Mouse (Mus musculus) A20 (cell line): ENCODE results near the gene Itprid1.

Experiments
- DNase-seq: peaks from one replicate; pipeline ENCODE4 v3.0.0-alpha.2; 2011; ENCODE audit warnings: low read depth, low spot score

Gene Itprid1

DNA sequence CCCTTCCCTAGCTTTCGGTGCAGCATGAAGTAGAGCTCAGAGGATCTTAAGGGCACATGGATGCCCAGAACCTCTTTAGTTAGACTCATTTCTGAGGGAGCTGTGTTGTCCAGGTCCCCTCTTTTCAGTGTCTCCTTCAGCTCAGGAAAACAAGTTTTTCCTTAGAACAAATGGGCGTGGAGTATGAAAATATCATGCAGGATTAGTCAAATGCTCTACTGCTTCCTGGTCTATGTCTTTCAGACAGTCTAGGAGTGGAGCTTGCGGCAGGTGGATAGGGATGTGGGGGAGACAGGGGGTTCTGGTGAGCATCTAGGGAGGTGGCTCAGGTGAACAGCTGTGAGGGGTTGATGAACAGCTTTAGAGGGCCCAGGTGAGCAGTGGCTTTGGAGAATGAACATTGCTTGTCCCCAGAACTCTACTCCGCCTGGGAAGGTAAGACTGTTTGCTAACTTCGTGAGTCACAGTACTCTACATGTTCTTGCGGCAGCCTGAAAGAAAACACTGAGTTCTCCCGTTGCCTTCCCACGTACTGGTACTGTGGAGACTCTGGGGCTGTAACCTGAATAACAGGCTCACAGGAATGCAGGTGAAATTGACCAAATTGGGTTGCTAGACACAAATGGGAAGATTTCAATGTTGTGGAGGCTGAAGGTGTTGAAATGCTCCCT, at the start of gene Itprid1:
Itprid1 (plus strand) TSS at position 246 of the 671 bp plus-strand sequence.
- DNase-seq: no peak

DNA sequence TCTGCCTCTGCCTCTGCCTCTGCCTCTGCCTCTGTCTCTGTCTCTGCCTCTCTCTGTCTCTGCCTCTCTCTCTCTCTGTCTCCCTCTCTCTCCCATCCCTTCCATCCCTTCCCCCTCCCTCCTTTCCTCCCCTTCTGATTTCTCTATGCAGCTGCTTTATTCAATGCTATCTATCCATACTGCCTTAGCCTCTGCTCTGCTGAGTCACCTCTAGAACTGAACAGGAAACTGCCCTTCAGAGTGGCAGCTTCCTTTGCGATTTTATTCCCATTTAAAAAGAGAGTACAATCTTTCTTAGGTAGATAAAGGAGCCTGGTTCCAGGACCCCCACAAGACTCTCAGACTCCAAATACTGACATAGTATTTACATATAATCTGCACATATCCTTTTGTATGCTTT, 47.1 kb upstream of the Itprid1 start:
- no peak for DNase-seq

DNA sequence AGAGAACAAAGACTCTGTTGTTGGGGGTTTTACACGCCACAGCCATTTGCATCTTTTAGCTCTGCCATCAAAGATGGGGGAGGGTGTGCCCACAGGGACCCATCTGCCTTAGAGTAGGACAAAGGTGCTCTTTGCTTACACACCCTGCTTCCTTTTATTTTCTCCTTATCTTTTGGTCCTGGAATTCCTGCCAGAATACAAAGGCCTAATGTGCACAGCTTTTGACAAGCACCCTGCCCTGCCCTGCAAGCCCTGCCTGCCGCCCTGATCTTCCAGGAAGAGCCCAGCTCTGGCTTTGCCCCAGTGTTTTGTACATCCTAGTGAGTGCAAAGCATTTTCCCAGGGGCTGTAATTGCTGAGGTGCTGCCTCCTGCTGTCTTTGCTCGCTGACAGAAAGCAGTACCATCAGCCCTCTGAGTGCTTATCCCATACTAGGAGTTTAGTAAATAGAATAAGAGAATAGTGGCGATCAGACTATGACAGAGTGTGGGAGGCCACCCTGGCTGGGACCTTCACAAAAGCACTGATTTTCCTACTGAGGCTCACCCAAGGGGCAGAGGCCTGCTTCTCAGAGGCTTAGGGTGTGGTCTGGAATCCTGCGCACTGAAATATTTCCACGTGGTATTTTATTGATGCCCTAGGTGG, 44.7 kb upstream of the Itprid1 start:
- DNase-seq: no peak

DNA sequence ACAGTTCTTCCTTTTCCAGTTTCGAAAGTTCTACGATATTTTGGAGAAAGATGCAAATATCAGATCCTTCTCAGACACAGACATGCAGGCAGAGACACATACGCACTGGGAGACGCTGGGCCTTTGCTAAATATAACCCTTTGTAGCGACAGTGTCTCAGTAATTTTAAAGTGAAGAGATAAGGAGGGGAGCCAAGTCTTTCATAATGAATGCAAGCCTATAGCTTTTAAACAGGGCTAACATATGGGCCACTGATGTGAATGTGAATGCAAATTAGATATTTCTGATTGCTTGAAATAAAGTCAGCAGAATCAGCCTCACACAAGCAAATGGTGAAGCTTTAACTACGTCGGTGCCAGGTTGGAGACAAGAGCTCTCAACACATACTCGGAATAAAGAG, 44.2 kb upstream of the Itprid1 start:
- no peak for DNase-seq

DNA sequence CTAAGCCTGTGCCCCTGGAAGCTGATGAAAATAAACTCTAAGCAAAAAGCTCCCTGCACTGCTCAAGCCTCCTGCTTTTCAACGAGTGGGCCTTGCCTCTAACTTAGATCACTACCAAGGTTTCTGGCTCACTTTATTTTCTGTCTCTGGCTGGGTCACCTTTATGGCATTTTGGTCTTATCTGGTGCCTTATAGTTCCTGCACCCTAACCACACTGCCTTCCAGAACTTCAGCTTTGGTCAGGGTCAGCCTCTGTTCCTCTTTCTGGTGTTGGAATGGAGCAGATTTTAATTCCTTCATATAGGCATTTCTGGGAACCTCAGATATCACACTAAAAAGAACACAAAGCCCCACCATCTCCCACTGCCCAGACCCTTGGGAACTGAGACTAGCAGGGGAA, 34.0 kb upstream of the Itprid1 start:
- no peak for DNase-seq

DNA sequence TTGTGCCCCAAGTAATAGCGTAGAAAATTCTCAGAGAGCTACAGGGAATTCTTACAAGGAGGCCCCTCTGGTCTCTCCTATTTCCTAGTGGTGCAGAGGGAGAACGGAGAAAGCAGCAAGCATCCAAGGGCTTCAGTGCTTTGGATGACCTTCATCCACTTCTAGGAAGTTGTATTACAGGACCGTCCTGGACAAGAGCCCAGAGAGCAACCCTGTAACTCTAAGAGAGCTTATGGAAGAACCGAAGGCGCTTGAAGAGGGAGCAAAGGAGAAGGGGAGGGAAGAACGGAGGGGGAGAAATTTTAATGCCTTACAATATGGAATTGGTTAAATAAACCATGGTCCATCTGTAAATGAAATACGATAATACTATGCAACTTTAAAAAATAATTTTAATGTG, 33.3 kb upstream of the Itprid1 start:
- no peak for DNase-seq

DNA sequence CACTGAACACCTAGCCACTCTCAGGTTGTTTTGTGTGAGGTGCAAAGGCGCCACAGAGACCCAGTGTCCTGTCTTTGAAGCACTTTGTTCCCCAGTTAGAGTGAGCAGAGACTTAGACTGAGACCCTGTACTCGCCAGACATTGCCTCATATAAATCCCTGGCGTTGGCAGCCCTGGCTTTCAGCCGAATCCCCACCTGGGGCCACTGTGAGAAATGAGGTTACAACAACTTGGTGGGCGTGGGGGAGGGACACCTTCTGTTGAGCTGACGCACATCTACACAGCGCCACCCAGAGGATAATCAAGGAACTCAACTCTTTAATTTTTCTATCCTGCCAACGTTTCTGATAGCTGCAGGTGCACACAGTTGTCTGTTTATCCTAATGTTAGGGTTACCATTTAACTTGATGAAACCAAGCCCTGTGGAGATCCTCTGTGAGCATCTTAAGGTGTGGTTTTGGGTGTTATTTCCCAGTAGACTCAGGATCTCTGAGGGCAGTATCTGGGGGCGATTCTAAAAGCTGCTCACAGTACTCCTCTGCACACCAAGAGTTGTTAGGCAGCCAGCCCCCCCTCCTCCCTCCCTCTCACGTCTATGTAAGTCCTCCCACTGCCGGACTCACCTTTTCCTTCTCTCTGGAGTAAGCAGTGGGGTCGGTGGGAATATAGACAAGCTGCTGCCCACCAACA, 32.6 kb upstream of the Itprid1 start:
- peak; percentile 9 for DNase-seq

DNA sequence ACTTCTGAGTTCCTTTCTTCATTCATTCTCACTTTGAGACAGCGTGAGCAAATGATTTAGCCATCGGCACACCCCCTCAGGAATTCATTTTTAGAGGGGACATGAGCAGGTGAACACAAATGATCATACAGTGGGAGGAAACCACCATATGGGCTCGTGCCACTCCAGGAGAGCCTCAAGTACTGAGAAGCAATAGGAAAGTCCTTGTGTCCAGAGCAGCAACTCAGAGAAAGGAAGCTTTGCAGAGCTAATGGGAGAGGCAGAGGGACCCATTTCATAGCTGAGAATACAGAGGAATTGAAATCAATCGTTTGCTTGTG, 32.1 kb upstream of the Itprid1 start:
- DNase-seq: no peak

DNA sequence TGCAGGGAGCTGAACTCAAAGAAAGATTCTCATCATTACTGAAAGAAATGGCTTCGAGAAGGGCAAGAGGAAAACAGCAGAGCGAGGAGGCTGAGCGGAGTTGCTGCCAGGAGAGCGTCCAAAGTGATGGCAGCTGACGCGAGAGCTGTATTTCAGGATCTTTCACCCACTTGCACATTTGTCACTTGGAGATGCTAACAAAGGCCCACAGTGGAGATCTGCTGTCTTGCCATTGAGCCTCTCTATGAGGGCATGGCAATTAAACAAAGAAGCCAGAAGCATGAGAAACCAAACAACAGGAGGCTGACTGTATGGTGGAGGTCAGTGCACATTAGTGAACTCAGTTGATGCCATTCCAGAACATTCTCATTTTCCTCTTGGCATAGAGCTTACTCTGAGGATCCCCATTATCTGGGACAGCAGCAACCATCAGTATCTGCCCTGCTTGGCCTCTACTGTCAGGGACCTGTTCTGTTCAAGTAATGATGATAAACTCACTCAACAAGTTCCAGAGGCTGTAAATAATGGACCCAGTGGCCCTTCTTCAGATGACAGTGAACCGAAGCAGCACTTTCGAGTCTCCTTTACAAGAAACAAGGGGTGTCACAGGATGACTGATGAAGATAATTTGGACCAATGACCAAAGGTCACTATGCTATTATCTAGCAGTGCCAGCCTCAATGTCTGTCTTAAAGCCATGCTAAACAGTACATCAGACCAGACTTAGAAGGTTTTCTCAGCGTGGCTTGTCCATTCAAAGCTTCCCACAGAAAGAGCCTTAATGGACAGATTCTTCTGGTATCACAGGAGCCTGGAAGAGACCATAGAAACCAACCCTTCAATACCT, 31.2 kb upstream of the Itprid1 start:
- no peak for DNase-seq

DNA sequence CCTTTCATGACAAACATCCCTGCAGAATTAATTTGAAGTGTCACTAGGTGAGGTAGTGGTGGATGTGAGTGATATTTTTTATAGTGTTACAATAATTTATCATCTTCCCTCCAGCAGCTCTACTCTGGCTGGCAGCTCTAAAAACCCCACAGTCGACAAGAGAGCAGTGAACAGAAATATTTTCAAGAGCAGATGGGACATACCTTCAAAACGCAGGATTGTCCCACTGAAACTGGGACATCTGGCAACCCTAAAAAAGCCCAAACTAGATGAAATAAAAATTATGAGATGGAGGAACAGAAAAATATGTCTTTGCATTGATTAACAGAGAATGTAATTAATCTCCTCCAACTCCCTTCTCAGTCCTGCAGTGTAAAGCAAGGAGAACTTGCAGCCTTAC, 30.2 kb upstream of the Itprid1 start:
- no peak for DNase-seq

DNA sequence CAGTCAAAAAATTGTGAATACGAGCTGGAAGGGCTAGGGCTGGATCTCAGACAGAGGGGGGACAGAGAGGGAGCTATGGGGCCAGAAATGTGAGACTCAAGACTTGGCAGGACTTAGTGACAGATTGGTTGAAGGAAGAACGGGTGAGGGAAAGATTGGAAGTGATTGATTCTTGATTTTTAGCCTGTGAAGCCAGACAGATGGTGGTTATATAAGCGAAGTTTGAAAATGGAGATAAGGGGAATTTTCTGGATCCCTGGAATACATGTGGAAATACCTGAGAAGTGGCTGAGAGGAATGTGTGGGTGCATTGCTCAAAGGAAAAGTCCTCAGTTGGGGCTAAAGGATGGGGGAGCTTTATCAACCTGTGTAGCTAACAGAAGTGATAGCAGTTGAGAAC, 28.0 kb upstream of the Itprid1 start:
- DNase-seq: no peak

DNA sequence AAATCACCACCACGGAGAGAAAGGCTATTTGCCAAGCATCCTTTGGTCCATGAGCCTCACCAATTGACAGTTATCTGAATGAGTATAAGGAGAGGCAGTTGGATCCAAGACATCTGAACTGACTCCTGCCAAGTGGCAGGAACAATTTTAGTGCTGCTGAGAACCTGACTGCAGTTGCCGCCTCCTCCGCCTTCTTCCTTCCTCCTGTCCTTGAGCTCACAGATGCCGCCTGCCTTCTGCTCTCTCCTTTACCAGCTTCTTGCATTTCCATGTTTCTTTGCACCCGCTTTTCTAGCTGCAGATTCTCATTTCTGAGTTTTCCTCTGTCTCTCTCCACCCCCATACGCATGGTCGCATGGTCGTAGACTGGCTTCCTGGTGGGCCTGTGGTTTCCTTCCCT, 25.5 kb upstream of the Itprid1 start:
- DNase-seq: no peak

DNA sequence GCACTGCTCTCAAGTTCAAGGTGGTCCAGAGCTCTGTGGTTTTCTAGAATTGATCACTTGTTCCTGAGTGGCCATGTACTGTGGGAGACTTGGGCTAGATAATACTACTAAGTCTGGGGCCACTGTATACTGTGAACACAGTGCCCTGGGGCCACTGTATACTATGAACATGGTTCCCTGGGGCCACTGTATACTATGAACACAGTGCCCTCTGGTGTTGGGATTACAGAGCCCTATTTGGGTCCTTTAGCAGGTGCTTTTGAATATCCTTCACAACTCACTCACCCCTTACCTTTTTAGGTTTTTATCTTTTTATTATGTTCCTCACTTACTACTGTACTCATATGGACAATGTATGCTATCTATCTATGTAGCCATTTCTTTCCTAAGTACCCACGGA, 24.3 kb upstream of the Itprid1 start:
- peak; percentile 2 for DNase-seq

DNA sequence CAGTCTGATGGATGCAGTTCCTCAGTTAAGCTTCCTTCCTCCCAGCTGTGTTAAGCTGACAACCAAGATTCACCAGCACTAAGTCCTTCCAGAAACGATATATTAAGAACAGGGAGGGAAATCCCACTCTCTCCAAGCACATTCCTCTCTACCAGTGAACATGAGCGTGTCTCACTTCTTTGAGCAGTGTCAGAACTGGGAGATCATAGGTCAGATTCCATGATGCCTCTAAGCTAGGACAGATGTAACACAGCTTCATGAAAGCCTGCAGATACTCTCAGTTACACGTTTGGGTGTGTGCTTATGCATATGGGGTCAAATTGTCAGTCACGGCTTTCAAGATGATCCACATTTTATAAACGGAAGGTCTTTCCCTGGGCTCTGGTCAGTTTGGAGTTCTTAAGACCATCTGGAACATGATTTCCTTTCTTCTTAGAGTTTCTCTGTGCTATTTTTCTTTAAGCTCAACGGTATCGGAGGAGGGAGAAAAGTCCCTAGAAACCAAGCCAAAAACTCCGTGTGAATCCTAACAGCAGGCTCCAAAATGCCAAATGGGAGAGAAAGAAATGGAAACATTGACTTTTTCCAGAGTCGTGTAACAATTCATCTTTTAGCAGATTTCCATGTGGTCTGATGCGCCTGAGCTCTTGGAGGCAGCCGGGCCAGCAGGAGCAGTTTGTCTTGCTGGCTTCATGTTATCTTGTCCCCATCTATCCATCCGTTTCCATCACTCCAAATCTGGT, 22.3 kb upstream of the Itprid1 start:
- DNase-seq: no peak

DNA sequence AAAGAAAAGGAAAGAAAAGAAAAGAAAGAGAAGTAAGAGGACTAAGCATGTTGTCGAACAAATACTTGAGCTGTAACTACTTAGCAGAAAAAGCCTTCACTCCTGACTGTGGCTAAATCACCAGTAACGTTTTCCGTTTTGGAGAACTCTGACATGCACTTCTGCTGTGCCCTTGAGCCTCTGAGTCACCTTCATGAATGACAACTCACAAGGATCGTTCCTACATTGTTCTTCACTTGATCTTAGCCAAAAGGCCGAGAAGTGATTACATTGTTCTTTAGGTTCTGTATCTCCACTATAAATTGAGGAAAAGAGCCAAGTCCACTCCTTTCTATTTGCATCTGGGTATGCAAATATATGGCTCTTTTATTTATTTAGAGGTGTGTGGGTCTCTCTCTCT, 19.8 kb upstream of the Itprid1 start:
- no peak for DNase-seq

DNA sequence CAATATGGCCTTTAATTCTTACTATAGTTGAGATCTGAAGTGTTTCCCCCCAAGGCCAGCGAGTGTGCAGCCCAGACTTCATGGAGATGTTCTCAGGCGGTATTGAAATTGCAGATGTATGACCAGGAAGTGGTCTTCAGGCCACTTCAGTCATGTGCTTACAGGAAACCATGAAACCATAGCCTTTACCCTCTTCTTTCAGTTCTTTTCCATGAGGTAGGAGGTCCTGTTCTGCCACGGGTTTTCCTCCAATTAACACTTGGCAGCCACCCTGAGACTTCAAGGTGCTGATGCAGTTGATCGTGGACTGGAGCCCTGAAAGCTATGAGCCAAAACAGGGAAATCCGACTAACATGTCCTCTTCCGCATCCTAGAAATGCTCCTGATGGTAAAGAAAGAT, 7.0 kb upstream of the Itprid1 start:
- DNase-seq: no peak

DNA sequence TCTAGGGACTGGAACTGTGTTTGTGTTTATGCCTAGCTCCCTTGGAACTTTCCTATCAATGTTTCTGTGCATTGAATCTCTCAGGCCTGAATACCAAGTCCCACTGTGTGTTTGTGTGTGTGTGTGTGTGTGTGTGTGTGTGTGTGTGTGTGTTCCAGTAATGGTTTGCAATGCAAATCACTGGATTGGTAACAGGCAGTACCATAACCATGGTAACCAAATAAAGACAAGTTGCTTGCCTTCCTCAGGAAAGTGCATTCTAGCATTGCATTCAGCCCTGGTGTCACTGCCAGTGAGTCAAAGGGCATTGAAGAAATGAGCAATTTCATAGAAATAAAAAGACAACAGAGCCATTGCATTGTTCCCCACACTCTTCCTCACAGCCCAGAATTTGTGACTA, 15.9 kb downstream of the Itprid1 start:
- no peak for DNase-seq

DNA sequence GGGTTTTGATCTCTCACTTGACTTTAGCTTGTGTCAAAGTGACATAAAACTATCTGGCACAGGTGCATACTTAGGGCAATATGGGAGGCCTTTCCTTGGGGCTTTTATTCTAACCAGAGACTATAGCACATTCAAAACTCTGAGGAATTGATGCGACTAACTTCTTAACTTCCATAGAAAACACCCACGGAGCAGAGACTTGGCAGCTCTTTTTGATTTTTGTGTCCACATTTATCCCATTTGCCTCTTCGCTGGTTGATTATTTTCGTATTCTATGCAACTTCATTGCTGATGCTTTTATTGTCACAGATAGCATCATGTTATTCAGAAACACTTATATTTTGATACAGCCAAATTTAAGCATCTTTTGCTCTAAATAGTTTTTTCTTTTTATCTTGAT, 19.4 kb downstream of the Itprid1 start:
- DNase-seq: no peak

DNA sequence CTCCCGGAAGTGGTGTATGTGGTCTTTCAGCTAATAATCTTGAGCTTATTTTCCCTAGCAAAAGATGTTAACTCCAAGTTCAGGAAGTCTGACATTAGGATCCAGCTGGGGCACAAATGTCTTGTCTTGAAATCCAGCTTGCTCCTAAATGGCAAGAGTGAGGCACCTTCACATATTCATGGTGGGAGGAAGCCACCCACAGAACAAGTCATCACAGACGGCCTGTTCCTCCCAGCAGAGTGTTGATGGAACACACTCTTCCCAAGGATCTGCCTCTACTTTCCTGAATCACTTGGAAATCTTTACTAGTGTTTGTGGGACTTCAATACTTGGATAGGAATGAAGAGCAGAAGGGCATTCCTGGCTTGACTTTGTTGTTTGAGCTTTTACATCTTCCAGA, 28.5 kb downstream of the Itprid1 start:
- DNase-seq: no peak

DNA sequence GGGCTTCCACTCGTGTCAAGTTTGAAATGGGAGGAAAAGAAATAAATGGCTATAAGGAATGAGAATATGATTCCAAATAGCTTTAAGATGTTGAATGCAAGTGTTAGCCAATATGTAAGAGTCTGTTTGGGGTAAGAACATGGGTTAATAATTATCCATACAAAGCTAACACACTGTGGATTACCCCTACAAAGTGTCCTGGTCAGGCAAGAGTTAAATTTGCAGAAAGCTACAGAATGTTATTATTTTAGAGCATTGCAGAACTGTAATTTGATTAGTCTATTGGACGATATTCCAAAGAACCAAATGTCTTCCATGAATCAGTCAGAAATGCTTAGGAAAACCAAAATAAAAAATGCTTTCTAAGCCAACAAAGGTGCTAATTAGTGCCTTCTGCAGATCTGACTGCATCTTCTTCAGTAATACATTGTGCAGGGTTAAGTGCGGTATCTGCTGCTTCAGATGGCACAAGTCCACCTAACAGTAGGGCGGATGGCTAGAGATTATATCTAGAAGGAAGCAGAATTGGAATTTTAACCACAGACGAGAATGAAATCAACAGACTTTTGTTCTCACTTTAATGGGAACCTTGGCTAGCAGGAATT, 42.8 kb downstream of the Itprid1 start:
- no peak for DNase-seq

DNA sequence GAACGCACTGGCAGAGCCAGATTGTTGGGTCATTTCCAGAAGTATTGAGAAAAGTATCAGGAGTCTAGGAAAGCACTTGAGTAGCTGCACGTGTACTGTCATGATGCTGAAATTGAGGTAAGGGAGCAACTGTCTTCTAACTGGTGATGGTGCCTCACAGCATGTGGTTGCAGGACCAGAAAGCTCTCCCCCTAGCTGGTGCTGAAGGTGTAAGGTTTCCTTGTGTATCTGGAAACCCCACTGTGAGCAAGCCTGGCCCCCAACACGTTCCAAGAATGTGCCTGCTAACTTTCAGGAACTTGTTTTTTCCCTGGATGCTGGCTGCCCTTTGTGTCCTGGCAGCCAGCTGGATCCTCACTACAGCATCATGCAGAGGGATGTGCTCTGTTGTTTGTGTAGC, 44.2 kb downstream of the Itprid1 start:
- DNase-seq: no peak
